Mouse (Mus musculus) olfactory bulb, adult 2 months (tissue): ENCODE data around the gene Rbks.

Experiments
- CTCF ChIP-seq: fragments of 200-500 bp; IDR thresholded peaks from 2 replicates; pipeline ENCODE4 v1.5.1; 2012; ENCODE audit warnings: low read depth, mild to moderate bottlenecking, low read length, moderate library complexity; ENCODE audit not compliant: insufficient read depth
- POLR2A ChIP-seq: fragments of 200-500 bp; IDR thresholded peaks from 2 replicates; pipeline ENCODE4 v1.6.1; 2012; ENCODE audit warnings: mild to moderate bottlenecking, low read depth, low read length, moderate library complexity; ENCODE audit not compliant: insufficient read depth

DNA sequence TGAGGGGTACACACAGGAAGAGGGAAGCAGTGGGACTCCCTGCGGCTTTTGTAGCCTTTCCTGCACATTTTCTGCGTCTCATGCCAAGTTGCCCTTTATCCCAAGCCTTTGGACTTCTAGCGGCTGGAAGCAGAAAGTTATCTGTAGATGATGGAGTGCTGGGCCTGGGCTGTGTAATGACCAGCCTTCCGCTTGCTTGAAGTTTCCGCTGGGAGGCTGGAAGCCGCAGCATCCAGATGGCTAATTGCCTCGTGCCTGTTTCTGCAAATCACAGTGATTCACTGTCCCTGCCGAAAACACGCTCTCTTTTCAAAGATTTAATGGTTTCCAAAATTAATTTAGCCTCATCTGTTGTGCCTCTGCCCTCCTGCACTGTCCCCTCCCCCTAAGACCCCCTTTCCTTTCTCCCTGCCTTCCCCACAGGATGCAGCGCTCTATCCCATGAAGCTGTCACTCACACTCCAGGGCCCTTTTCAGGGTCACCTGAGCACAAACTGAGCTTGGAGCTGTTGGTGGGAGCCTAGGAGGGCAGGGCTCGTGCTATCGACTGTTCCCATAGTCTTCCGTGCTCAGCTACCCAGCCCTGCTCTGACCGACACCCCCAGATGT, 107.6 kb downstream of the Rbks start:
- TF ChIP-seq POLR2A (no peak), CTCF (no peak)
